Mouse (Mus musculus) liver, adult 2 months (tissue): ENCODE data around the gene Tmem181a.
"Not testable (repeated sequence)": the region's sequence is repeated elsewhere in the genome, so short reads cannot be mapped to it uniquely, and the experiment has no call there.

Experiments
- CTCF ChIP-seq: fragments of 200-500 bp; IDR thresholded peaks from 2 replicates; pipeline ENCODE4 v1.5.1; 2011; ENCODE audit warnings: low read depth, low read length, control low read depth
- POLR2A ChIP-seq: fragments of 200-500 bp; IDR thresholded peaks from 2 replicates; pipeline ENCODE4 v1.6.1; 2011; ENCODE audit warnings: low read length, control low read depth; ENCODE audit not compliant: insufficient read depth; ENCODE audit errors: extremely low read depth

DNA sequence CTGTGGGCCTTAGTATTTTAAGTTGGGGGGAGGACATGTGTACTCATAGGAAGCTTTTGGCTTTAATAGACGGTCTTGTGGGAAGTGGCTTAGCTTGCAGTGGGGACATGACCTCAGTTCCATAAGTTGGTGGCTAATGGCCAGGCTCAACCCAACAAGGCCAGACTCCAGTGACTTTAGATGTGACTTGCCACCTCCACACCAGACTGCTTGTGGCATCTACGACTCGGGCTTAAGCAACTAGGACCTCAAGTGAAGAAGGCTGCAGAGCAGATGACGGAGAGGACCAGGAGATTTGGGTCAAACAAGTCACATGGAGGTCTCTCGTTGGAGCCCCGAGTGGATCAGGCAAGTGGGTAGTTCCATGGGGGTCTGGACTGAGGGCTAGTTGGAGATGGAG, 18.0 kb downstream of the Tmem181a start:
- not testable (repeated sequence) for TF ChIP-seq CTCF, POLR2A
